Mouse (Mus musculus): ENCODE results near the gene Oxld1. TPM values are rescaled to one million over a fixed set of nuclear protein-coding genes. Genes with fewer than 3 reads are reported as not detected.
A peak's percentile ranks its signal among the peaks of the same experiment; 100 is the strongest.
"Not testable (repeated sequence)": the region's sequence is repeated elsewhere in the genome, so short reads cannot be mapped to it uniquely, and the experiment has no call there.

Gene Oxld1
- total RNA-seq, 2 experiments from 2014 or later: 10.6 to 13.8 TPM

- DNase-seq (ENCODE audit: extremely low spot score in 1 of 2, low spot score in 2 of 2): no peak
- intact Hi-C loops (cut with DNase I): no loop called here
These were observed 15.0 kb downstream of the Oxld1 start for GRCm38 (mm10) chr11:120442765-120443280.

GRCm38 (mm10) chr11:120442344-120442743 is 15.5 kb downstream of the Oxld1 start, which contains the start of gene Tspan10:
Gene Tspan10, plus strand, starts transcription at chr11:120442644.
- no peak for DNase-seq (ENCODE audit: extremely low spot score in 1 of 2, low spot score in 2 of 2)
- intact Hi-C loops (cut with DNase I): no loop called here

DNA sequence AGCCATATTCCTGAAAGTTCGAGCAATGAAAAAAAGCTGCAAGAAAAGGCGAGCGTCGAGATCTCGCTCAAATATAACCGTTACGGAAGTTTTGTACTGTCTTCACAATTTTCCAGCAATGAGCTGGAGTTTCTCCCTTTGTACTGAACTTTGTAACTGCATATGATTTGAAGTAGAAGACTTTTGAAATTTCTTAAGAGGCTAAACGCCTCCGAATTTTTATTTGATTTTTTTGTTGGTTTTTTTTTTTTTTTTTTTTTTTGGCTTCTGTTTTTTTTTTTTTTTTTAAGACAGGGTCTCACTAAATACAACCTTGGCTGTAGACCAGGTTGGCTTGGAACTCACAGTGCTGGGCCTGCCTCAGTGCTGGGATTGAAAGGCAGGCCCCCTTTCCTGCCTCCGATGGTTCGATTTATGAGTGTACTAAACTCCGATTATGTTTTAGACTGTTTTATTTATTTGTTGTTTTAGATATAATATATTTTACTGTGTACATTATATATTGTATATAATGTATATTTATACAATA is 19.9 kb downstream of the Oxld1 start:
- intact Hi-C loops (cut with DNase I): no loop called here
- no peak for DNase-seq (ENCODE audit: extremely low spot score in 1 of 2, low spot score in 2 of 2)

GRCm38 (mm10) chr11:120437152-120437856 is 20.6 kb downstream of the Oxld1 start, which contains the start of gene Nploc4:
Gene Nploc4, minus strand, starts transcription at chr11:120437708.
- intact Hi-C loops (cut with DNase I): no loop called here
- DNase-seq (ENCODE audit: extremely low spot score in 1 of 2, low spot score in 2 of 2): peak; percentile 80 to 92

GRCm38 (mm10) chr11:120426727-120427126 is 31.1 kb downstream of the Oxld1 start:
- DNase-seq (ENCODE audit: extremely low spot score in 1 of 2, low spot score in 2 of 2): no peak
- intact Hi-C loops (cut with DNase I): no loop called here

GRCm38 (mm10) chr11:120423569-120424295 is 34.1 kb downstream of the Oxld1 start:
- intact Hi-C loops (cut with DNase I): no loop called here

GRCm38 (mm10) chr11:120422651-120423568 is 35.0 kb downstream of the Oxld1 start:
- DNase-seq (ENCODE audit: extremely low spot score in 1 of 2, low spot score in 2 of 2): no peak
- intact Hi-C loops (cut with DNase I): no loop called here

More at GRCm38 (mm10) chr11:120423569-120424295, 34.1 kb downstream of the Oxld1 start:
- DNase-seq (ENCODE audit: extremely low spot score in 1 of 2, low spot score in 2 of 2): peak; percentile 20 to 52

- DNase-seq (ENCODE audit: extremely low spot score in 1 of 2, low spot score in 2 of 2): no peak
- intact Hi-C loops (cut with DNase I): no loop called here
These were observed 39.3 kb downstream of the Oxld1 start for GRCm38 (mm10) chr11:120418592-120418991.

- intact Hi-C loops (cut with DNase I): no loop called here
- no peak for DNase-seq (ENCODE audit: extremely low spot score in 1 of 2, low spot score in 2 of 2)
These were observed 40.0 kb downstream of the Oxld1 start for GRCm38 (mm10) chr11:120417852-120418251.

DNA sequence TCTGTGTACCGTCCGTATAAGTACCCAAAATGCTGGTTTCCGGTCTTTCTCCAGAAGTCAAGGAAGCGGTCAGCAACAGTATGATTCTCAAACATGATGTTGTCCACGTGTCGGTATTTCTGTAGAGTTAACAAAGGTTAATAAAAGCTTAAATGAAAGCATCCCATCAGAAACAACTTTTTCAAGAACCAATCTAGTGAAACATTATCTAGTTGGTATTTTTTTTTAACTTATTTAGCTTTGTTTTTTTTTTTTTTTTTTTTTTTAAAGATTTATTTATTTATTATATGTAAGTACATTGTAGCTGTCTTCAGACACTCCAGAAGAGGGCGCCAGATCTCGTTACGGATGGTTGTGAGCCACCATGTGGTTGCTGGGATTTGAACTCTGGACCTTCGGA is 44.2 kb downstream of the Oxld1 start:
- DNase-seq (ENCODE audit: extremely low spot score in 1 of 2, low spot score in 2 of 2); intact Hi-C loops (cut with DNase I): not testable (repeated sequence)

Other genes starting within 250 kb of the Oxld1 start
- gene Bahcc1, start 225.1 kb downstream of the Oxld1 start, total RNA-seq (2021): 10 to 100 TPM; 19.7 to 20.6 TPM
- gene Actg1, start 109.5 kb downstream of the Oxld1 start, total RNA-seq (2021): 1,000 to 10,000 TPM; 2,375 to 2,523 TPM
- not detected for gene Fscn2, start 96.5 kb downstream of the Oxld1 start, total RNA-seq (2021)
- gene Faap100, start 79.3 kb downstream of the Oxld1 start, total RNA-seq (2021): 10 to 100 TPM; 59.2 to 64.4 TPM
- gene Nploc4, start 20.4 kb downstream of the Oxld1 start, total RNA-seq (2021): 10 to 100 TPM; 63.1 to 70.3 TPM
- not detected for gene Tspan10, start 15.4 kb downstream of the Oxld1 start, total RNA-seq (2021)
- under 1 TPM; 0.24 to 0.34 TPM for gene Pde6g, start 4.6 kb downstream of the Oxld1 start, total RNA-seq (2021)
- gene Ccdc137, start within 50 bp of the Oxld1 start, total RNA-seq (2021): 10 to 100 TPM; 16.8 to 20.8 TPM
- 10 to 100 TPM; 60.9 to 61.0 TPM for gene Arl16, start 9.5 kb upstream of the Oxld1 start, total RNA-seq (2021)
- 10 to 100 TPM; 76.6 to 79.1 TPM for gene Mrpl12, start 26.5 kb upstream of the Oxld1 start, total RNA-seq (2021)
- gene Slc25a10, start 33.8 kb upstream of the Oxld1 start, total RNA-seq (2021): 10 to 100 TPM; 23.4 to 26.6 TPM
- gene Gcgr, start 72.6 kb upstream of the Oxld1 start, total RNA-seq (2021): under 1 TPM in 1 of 2 experiments, not detected in 1; 0.26 TPM
- 100 to 1,000 TPM; 103 to 110 TPM for gene Mcrip1, start 91.7 kb upstream of the Oxld1 start, total RNA-seq (2021)
- gene Ppp1r27, start 93.1 kb upstream of the Oxld1 start, total RNA-seq (2021): not detected
- 100 to 1,000 TPM; 136 to 138 TPM for gene P4hb, start 115.2 kb upstream of the Oxld1 start, total RNA-seq (2021)
- 100 to 1,000 TPM; 406 to 417 TPM for gene Arhgdia, start 123.6 kb upstream of the Oxld1 start, total RNA-seq (2021)
- gene Alyref, start 140.3 kb upstream of the Oxld1 start, total RNA-seq (2021): 10 to 100 TPM; 69.3 to 76.5 TPM
- gene Anapc11, start 140.4 kb upstream of the Oxld1 start, total RNA-seq (2021): 100 to 1,000 TPM; 102 to 110 TPM
- not detected for gene Npb, start 150.4 kb upstream of the Oxld1 start, total RNA-seq (2021)
- gene Pcyt2, start 159.9 kb upstream of the Oxld1 start, total RNA-seq (2021): 100 to 1,000 TPM; 130 TPM
- 10 to 100 TPM; 37.5 to 40.6 TPM for gene Sirt7, start 167.2 kb upstream of the Oxld1 start, total RNA-seq (2021)
- gene Mafg, start 175.5 kb upstream of the Oxld1 start, total RNA-seq (2021): 10 to 100 TPM; 84.4 to 84.7 TPM
- 1 to 10 TPM; 3.0 to 3.8 TPM for gene Pycr1, start 185.7 kb upstream of the Oxld1 start, total RNA-seq (2021)
- gene Myadml2, start 190.1 kb upstream of the Oxld1 start, total RNA-seq (2021): 1 to 10 TPM; 3.1 to 3.5 TPM
- 1 to 10 TPM; 4.2 to 5.7 TPM for gene Notum, start 203.1 kb upstream of the Oxld1 start, total RNA-seq (2021)
- 10 to 100 TPM; 59.1 to 66.6 TPM for gene Aspscr1, start 214.9 kb upstream of the Oxld1 start, total RNA-seq (2021)

Data from left cerebral cortex, postnatal 10 days (tissue).